Mouse (Mus musculus) heart, embryonic 13.5 days (tissue): Measurements from ENCODE around the gene Atad5. TPM values are rescaled to one million over a fixed set of nuclear protein-coding genes. Genes with fewer than 3 reads are reported as not detected.
"Not testable (repeated sequence)": the region's sequence is repeated elsewhere in the genome, so short reads cannot be mapped to it uniquely, and the experiment has no call there.

Source experiments
- ATAC-seq: fragments of 200-750 bp; cut with Nextera tagmentation; 2 replicates; pipeline ENCODE4 v1.8.0; 2017; ENCODE audit warnings: moderate TSS enrichment; ENCODE audit not compliant: insufficient number of reproducible peaks, low FRiP score, low TSS enrichment; ENCODE audit errors: extremely low read depth
- H3K27ac ChIP-seq: fragments of 300-500 bp; sonication (generic); replicated peaks from 2 replicates; pipeline ENCODE4 v1.5.1; 2015; ENCODE audit warnings: moderate library complexity, mild to moderate bottlenecking, inconsistent platforms
- H3K27me3 ChIP-seq: fragments of 300-500 bp; sonication (generic); replicated peaks from 2 replicates; pipeline ENCODE4 v1.6.1; 2015; ENCODE audit warnings: mild to moderate bottlenecking, inconsistent platforms
- H3K36me3 ChIP-seq: fragments of 300-500 bp; sonication (generic); 2 replicates; pipeline ENCODE4 v1.6.1; 2015; ENCODE audit warnings: mild to moderate bottlenecking, inconsistent platforms
- H3K4me1 ChIP-seq: fragments of 300-500 bp; sonication (generic); 2 replicates; pipeline ENCODE4 v1.6.1; 2015; ENCODE audit warnings: inconsistent platforms
- H3K4me2 ChIP-seq: fragments of 300-500 bp; sonication (generic); 2 replicates; pipeline ENCODE4 v1.6.1; 2015; ENCODE audit warnings: inconsistent platforms, mild to moderate bottlenecking, moderate library complexity
- H3K4me3 ChIP-seq: fragments of 300-500 bp; sonication (generic); 2 replicates; pipeline ENCODE4 v1.5.1; 2015; ENCODE audit warnings: moderate library complexity, mild to moderate bottlenecking, inconsistent platforms
- H3K9ac ChIP-seq: fragments of 300-500 bp; sonication (generic); 2 replicates; pipeline ENCODE4 v1.6.1; 2015; ENCODE audit warnings: inconsistent platforms, mild to moderate bottlenecking, moderate library complexity
- H3K9me3 ChIP-seq: fragments of 300-500 bp; sonication (generic); 2 replicates; pipeline ENCODE4 v1.6.1; 2016; ENCODE audit warnings: inconsistent platforms
- WGBS: fragments of 180-500 bp; shearing (Covaris S2); methylation state at CpG from one replicate; pipeline ENCODE4 v1.1.7; 2015; ENCODE audit warnings: mixed read lengths; 5-methylcytosine and 5-hydroxymethylcytosine counted together
- polyA plus RNA-seq: library from polyadenylated mRNA; unstranded; fragments of >200 nt; fragmentation: Nextera tagmentation; extraction: Ambion mirVana; gene quantifications from 2 replicates; pipeline ENCODE4 v1.2.1, GENCODE M21; 2015

Gene Atad5
- polyA plus RNA-seq, 1 experiment from 2014 or later, result 5.7 TPM

- no peaks in the 10 kb centered on the region for H3K9me3 ChIP-seq
- no peaks in the 10 kb centered on the region for H3K4me1 ChIP-seq
- 86% methylated on average over 9 of the region's 9 CpGs for WGBS
- H3K36me3 ChIP-seq, result no peaks in the 10 kb centered on the region
- H3K27me3 ChIP-seq, result no peaks in the 10 kb centered on the region
- no peak overlapping the region for H3K27ac ChIP-seq
- H3K4me3 ChIP-seq, result no peak overlapping the region
- H3K9ac ChIP-seq, result no peak overlapping the region
- no peak overlapping the region for H3K4me2 ChIP-seq
- no peak for ATAC-seq
Observed at GRCm38 (mm10) chr11:80168121-80168520, 78.9 kb downstream of the Atad5 start.

GRCm38 (mm10) chr11:80168611-80169249, 79.5 kb downstream of the Atad5 start:
- H3K27ac ChIP-seq, result no peak overlapping the region
- H3K9ac ChIP-seq, result no peak overlapping the region
- no peaks in the 10 kb centered on the region for H3K9me3 ChIP-seq
- no peak overlapping the region for H3K4me2 ChIP-seq
- no peak overlapping the region for H3K4me3 ChIP-seq
- H3K27me3 ChIP-seq, result no peaks in the 10 kb centered on the region
- WGBS, result 64% methylated on average over 4 of the region's 4 CpGs
- H3K36me3 ChIP-seq, result no peaks in the 10 kb centered on the region
- no peaks in the 10 kb centered on the region for H3K4me1 ChIP-seq
- ATAC-seq, result no peak

- H3K9ac ChIP-seq, result no peak overlapping the region
- H3K27me3 ChIP-seq, result no peaks in the 10 kb centered on the region
- 79% methylated on average over 3 of the region's 3 CpGs for WGBS
- no peak overlapping the region for H3K27ac ChIP-seq
- ATAC-seq, result no peak
- no peak overlapping the region for H3K4me3 ChIP-seq
- H3K36me3 ChIP-seq, result no peaks in the 10 kb centered on the region
- no peaks in the 10 kb centered on the region for H3K9me3 ChIP-seq
- no peak overlapping the region for H3K4me2 ChIP-seq
- H3K4me1 ChIP-seq, result no peaks in the 10 kb centered on the region
Observed at GRCm38 (mm10) chr11:80169629-80170028, 80.4 kb downstream of the Atad5 start.

GRCm38 (mm10) chr11:80170351-80170750, 81.2 kb downstream of the Atad5 start:
- H3K27ac ChIP-seq, result no peak overlapping the region
- H3K36me3 ChIP-seq, result no peaks in the 10 kb centered on the region
- H3K4me2 ChIP-seq, result no peak overlapping the region
- no peaks in the 10 kb centered on the region for H3K27me3 ChIP-seq
- ATAC-seq, result no peak
- H3K4me3 ChIP-seq, result no peak overlapping the region
- H3K9me3 ChIP-seq, result no peaks in the 10 kb centered on the region
- no peaks in the 10 kb centered on the region for H3K4me1 ChIP-seq
- 49% methylated on average over 5 of the region's 5 CpGs for WGBS
- H3K9ac ChIP-seq, result no peak overlapping the region

GRCm38 (mm10) chr11:80171884-80172283, 82.7 kb downstream of the Atad5 start:
- no peak for ATAC-seq
- Histone ChIP-seq H3K4me2 (no peak overlapping the region), H3K27ac (no peak overlapping the region), H3K9ac (no peak overlapping the region), H3K27me3 (no peaks in the 10 kb centered on the region), H3K9me3 (no peaks in the 10 kb centered on the region), H3K4me1 (peaks cover 2% of the 10 kb centered on the region), H3K4me3 (no peak overlapping the region), H3K36me3 (no peaks in the 10 kb centered on the region)
- 58% methylated on average over 4 of the region's 4 CpGs for WGBS

- no peak for ATAC-seq
- H3K9me3 ChIP-seq, result no peaks in the 10 kb centered on the region
- H3K36me3 ChIP-seq, result no peaks in the 10 kb centered on the region
- WGBS, result 65% methylated on average over 11 of the region's 11 CpGs
- H3K27ac ChIP-seq, result no peak overlapping the region
- H3K4me1 ChIP-seq, result peaks cover 13% of the 10 kb centered on the region
- H3K27me3 ChIP-seq, result no peaks in the 10 kb centered on the region
- no peak overlapping the region for H3K9ac ChIP-seq
- no peak overlapping the region for H3K4me2 ChIP-seq
- no peak overlapping the region for H3K4me3 ChIP-seq
Observed at GRCm38 (mm10) chr11:80173963-80174670, 84.9 kb downstream of the Atad5 start.

GRCm38 (mm10) chr11:80176911-80177895, 88.0 kb downstream of the Atad5 start:
- H3K36me3 ChIP-seq, result no peaks in the 10 kb centered on the region
- H3K9ac ChIP-seq, result peak overlapping the region; percentile 24; the same call in 1 of the 2 replicates
- H3K27me3 ChIP-seq, result no peaks in the 10 kb centered on the region
- 0 out of 2 replicates have a peak overlapping the region, but pooled peaks have one; percentile 3 for H3K27ac ChIP-seq
- no peak for ATAC-seq
- H3K9me3 ChIP-seq, result no peaks in the 10 kb centered on the region
- no peak overlapping the region; the same call in 1 of the 2 replicates for H3K4me2 ChIP-seq
- 57% methylated on average over 11 of the region's 11 CpGs for WGBS
- H3K4me1 ChIP-seq, result peaks cover 13% of the 10 kb centered on the region
- no peak overlapping the region for H3K4me3 ChIP-seq

- H3K9ac ChIP-seq, result no peak overlapping the region
- 82% methylated on average over 8 of the region's 8 CpGs for WGBS
- H3K4me3 ChIP-seq, result no peak overlapping the region
- H3K9me3 ChIP-seq, result no peaks in the 10 kb centered on the region
- H3K4me2 ChIP-seq, result no peak overlapping the region
- H3K4me1 ChIP-seq, result peaks cover 13% of the 10 kb centered on the region
- no peaks in the 10 kb centered on the region for H3K36me3 ChIP-seq
- no peak for ATAC-seq
- H3K27me3 ChIP-seq, result no peaks in the 10 kb centered on the region
- no peak overlapping the region for H3K27ac ChIP-seq
Observed at GRCm38 (mm10) chr11:80178316-80178715, 89.1 kb downstream of the Atad5 start.

GRCm38 (mm10) chr11:80181021-80181749, 92.0 kb downstream of the Atad5 start:
- Histone ChIP-seq H3K4me2 (no peak overlapping the region), H3K4me1 (peaks cover 26% of the 10 kb centered on the region), H3K36me3 (no peaks in the 10 kb centered on the region), H3K9ac (no peak overlapping the region), H3K4me3 (no peak overlapping the region), H3K9me3 (no peaks in the 10 kb centered on the region), H3K27me3 (no peaks in the 10 kb centered on the region), H3K27ac (no peak overlapping the region)
- ATAC-seq, result no peak
- 67% methylated on average over 5 of the region's 5 CpGs for WGBS

GRCm38 (mm10) chr11:80183054-80183704, 94.0 kb downstream of the Atad5 start:
- WGBS, result 42% methylated on average over 12 of the region's 12 CpGs
- H3K9me3 ChIP-seq, H3K36me3 ChIP-seq, H3K27me3 ChIP-seq, ATAC-seq: not testable (repeated sequence)
- peaks cover 13% of the 10 kb centered on the region for H3K4me1 ChIP-seq
- H3K4me3 ChIP-seq, result peak overlapping the region; percentile 83
- H3K9ac ChIP-seq, result peak overlapping the region; percentile 94
- peak overlapping the region; percentile 86 for H3K27ac ChIP-seq
- H3K4me2 ChIP-seq, result peak overlapping the region; percentile 76
